ENCODE assay signal across 24 mouse cellular contexts in genomic region chr14:86229755-86230154, GRCm38 (mm10).
DNase-seq lines count a peak whose midpoint lies in the region; ATAC-seq lines count a peak whose summit lies in the region.
"Had no signal": no experiment of that assay in that cellular context is flagged by ENCODE, and none has a peak within 500 bp of the region (broad histone marks: within the 10 kb centered on the region; RNA-seq: fewer than 3 reads in every experiment).

No protein-coding gene starts in this region.

- ATAC-seq in CD4-positive, CD25-positive, alpha-beta regulatory T cell, adult 4 months: peak; percentile 57
- ATAC-seq in activated CD4-positive, CD25-positive, alpha-beta regulatory T cell, adult 4 months: peak; percentile 55
- ATAC-seq in inflammation-experienced regulatory T-cells, adult 6 months: peak; percentile 32
- no peak for ATAC-seq in hindbrain, embryonic 12.5 days (ENCODE audit: low FRiP score)
- ATAC-seq: Patski had no signal

- H3K36me3 ChIP-seq in hindbrain, embryonic 12.5 days: no peaks in the 10 kb centered on the region
- H3K36me3 ChIP-seq: G1E had no signal

- no peak overlapping the region for H3K4me2 ChIP-seq in hindbrain, embryonic 12.5 days (replicated peaks)

- H3K4me1 ChIP-seq in hindbrain, embryonic 12.5 days: no peaks in the 10 kb centered on the region

- 88% methylated on average over 2 of the region's 2 CpGs for WGBS in hindbrain, embryonic 12.5 days

- no peak overlapping the region for H3K9ac ChIP-seq in hindbrain, embryonic 12.5 days

- H3K27me3 ChIP-seq in hindbrain, embryonic 12.5 days: no peaks in the 10 kb centered on the region
- H3K27me3 ChIP-seq: CH12.LX had no signal

- no peaks in the 10 kb centered on the region for H3K9me3 ChIP-seq in hindbrain, embryonic 12.5 days (replicated peaks)

- H3K4me3 ChIP-seq in hindbrain, embryonic 12.5 days: no peak overlapping the region

- no peak overlapping the region for H3K27ac ChIP-seq in hindbrain, embryonic 12.5 days

- DNase-seq in CD4-positive, CD25-positive, alpha-beta regulatory T cell, adult 2 months (ENCODE audit: low read depth, low spot score): peak; percentile 8
- DNase-seq in spleen, postnatal 10 days (ENCODE audit: low spot score in 2 of 2): no peak
- no peak for DNase-seq in adrenal gland, postnatal 4 days (ENCODE audit: low spot score in 2 of 2)
- no peak for DNase-seq in frontal cortex, postnatal 10 days (ENCODE audit: low spot score in 2 of 2)
- DNase-seq: adrenal gland, adult 2 months; adrenal gland, adult 8-10 months; adrenal gland, postnatal 10 days; adrenal gland, postnatal 14 days; adrenal gland, postnatal 25 days; adrenal gland, postnatal 36 days; B cell, adult 2 months; cerebellum, adult 11 months; cerebellum, adult 11-12 months; cerebellum, adult 18-20 months; cerebellum, adult 2 months; cerebellum, adult 8-10 months; cerebellum, adult 9-10 months had no signal
